Mouse (Mus musculus) central nervous system, embryonic 11.5 days (tissue): ENCODE measurements around the gene Olfr145. TPM values are rescaled to one million over a fixed set of nuclear protein-coding genes. Genes with fewer than 3 reads are reported as not detected.

ENCODE experiments used
- polyA plus RNA-seq: library from polyadenylated mRNA; depleted of rRNA; stranded (reverse); fragments of >200 nt; gene quantifications from 2 replicates; pipeline ENCODE4 v1.2.3, GENCODE M21; 2012; rRNA removed

Olfr145 gene
- not detected in 2 replicates for polyA plus RNA-seq

DNA sequence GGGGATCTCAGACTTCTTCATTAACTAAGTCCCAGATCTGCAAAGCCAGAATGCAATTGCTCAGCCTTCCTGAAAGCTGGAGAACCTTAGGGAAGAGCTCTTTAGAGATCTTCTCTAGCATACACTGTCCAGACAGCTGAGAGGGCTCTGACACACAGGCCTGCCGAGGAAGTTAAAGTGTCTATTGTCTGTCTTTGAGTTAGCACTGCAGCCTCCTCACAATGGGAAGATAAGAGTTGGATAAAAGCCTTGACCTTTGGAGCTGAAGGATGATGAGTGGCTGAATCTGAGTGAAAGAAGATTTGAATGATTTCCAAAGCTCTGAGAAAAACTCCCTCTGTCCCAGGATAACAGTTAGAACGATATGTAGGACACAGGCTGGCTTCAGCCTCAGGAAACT lies at the start of gene Olfr145:
TSS of gene Olfr145 (plus strand) at position 64 of the 400 bp plus-strand sequence.

DNA sequence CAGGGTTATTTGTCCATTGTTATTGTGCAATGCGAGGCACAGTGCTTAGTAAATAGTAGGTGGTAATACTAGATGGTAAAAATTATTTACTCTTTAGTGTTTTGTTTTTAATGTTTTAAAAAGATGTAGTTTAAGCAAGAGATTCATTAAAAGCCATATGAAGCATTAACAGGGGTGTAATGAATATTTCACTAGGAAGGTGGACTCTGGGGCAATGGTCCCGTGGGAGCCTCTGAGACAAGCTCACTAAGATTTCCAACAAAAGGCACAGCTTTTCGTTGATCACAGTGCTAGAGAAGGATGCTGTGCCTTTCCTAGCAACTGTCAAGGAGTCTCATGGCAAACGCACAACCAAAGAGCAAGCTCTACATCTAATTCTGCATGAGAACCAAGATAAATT lies 42.6 kb upstream of the Olfr145 start, which contains the start of gene Olfr877:
TSS of gene Olfr877 (plus strand) at position 301 of the 400 bp plus-strand sequence.

DNA sequence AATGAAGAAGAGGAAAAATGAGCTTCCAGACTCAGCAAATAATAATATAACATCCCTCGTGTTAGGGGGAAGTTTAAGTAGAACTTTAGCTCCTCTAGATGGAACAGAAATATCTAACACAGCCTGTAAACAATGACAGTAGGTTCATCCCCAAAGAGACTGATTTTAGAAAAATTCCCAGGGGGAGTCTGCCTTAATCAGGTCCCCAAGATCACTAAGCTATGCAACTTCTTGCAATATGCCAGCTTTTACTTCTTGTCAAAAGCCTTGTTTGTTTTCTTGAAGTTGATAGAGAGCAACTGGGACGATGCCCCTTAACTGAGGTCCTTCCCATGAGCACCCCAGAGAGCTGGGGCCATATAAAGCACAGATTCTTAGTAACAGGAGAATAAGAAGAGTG lies 21.0 kb downstream of the Olfr145 start, which contains the start of gene Olfr878:
TSS of gene Olfr878 (plus strand) at position 301 of the 400 bp plus-strand sequence.

Other genes starting within 250 kb of the Olfr145 start
- gene Tbrg1, start 239.4 kb upstream of the Olfr145 start, polyA plus RNA-seq = 61.0 and 73.8 TPM in 2 replicates
- gene Panx3, start 227.5 kb upstream of the Olfr145 start, polyA plus RNA-seq = 0.11 and 0.31 TPM in 2 replicates
- not detected in 2 replicates for gene Olfr160, start 180.5 kb upstream of the Olfr145 start, polyA plus RNA-seq
- gene Olfr874, start 151.6 kb upstream of the Olfr145 start, polyA plus RNA-seq = not detected in 2 replicates
- not detected in 2 replicates for gene Olfr875, start 124.9 kb upstream of the Olfr145 start, polyA plus RNA-seq
- not detected in 2 replicates for gene Olfr876, start 93.7 kb upstream of the Olfr145 start, polyA plus RNA-seq
- not detected in 2 replicates for gene Olfr877, start 42.5 kb upstream of the Olfr145 start, polyA plus RNA-seq
- gene Olfr878, start 21.1 kb downstream of the Olfr145 start, polyA plus RNA-seq = not detected in 2 replicates
- not detected in 2 replicates for gene Olfr881, start 95.1 kb downstream of the Olfr145 start, polyA plus RNA-seq
- gene Olfr883, start 129.1 kb downstream of the Olfr145 start, polyA plus RNA-seq = not detected in 2 replicates
- gene Olfr884, start 149.8 kb downstream of the Olfr145 start, polyA plus RNA-seq = not detected in 2 replicates
- not detected in 2 replicates for gene Olfr885, start 164.6 kb downstream of the Olfr145 start, polyA plus RNA-seq
- gene Olfr887, start 187.3 kb downstream of the Olfr145 start, polyA plus RNA-seq = not detected in 2 replicates
- gene Olfr888, start 211.4 kb downstream of the Olfr145 start, polyA plus RNA-seq = not detected in 2 replicates
- gene Olfr889, start 218.5 kb downstream of the Olfr145 start, polyA plus RNA-seq = 0.01 TPM in 1 of 2 replicates, not detected in the other
- gene Olfr890, start 245.8 kb downstream of the Olfr145 start, polyA plus RNA-seq = not detected in 2 replicates